15 mouse cellular contexts compared by ENCODE assay signal in the genomic region with DNA sequence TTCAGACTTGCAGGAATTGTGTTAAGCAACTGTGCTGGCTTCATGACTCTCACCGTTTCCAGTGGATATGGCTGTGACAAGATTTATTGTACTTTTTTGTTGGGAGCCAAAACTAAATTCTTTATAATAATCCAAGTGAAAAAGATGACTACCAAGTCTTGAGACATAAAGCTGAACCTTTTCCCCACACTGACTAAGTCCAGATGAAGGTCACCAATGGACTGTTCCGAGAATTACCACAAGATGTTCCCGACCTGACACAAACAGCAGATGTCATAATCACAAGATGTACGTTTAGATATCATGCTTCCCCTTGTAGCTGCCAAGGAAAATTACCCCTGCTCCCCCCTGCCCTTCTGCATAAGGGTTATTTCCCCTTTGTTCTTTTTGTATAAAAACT.
"Had no signal": no experiment of that assay in that cellular context is flagged by ENCODE, and none has a peak within 500 bp of the region (broad histone marks: within the 10 kb centered on the region; RNA-seq: fewer than 3 reads in every experiment).

No protein-coding gene starts in this region.

- DNase-seq: liver, postnatal 0 days; lung, adult 2 months; lung, postnatal 14 days; lung, postnatal 36 days; retina, postnatal 1 day; right cerebral cortex, adult 18-20 months; right cerebral cortex, postnatal 25 days; right cerebral cortex, postnatal 4 days; spleen, adult 18-20 months; thymus, adult 2 months; thymus, postnatal 25 days; thymus, postnatal 4 days had no signal

- ATAC-seq: liver, postnatal 0 days; lung, postnatal 0 days; midbrain, embryonic 13.5 days; midbrain, embryonic 15.5 days had no signal
